Comparison of ENCODE assay signal across 8 mouse cellular contexts in genomic region chr11:53519207-53520121, GRCm38 (mm10). TPM values are rescaled to one million over a fixed set of nuclear protein-coding genes. Genes with fewer than 3 reads are reported as not detected.
A peak's percentile ranks its signal among the peaks of the same experiment; 100 is the strongest.
DNase-seq lines count a peak whose midpoint lies in the region; ATAC-seq lines count a peak whose summit lies in the region.

Gene Sept8, plus strand, starts transcription at chr11:53519257.

- peak within 1 kb of the TSS; percentile 83 for H3K4me2 ChIP-seq in hindbrain, embryonic 13.5 days

- peaks cover 34% of the 10 kb centered on the region for H3K27me3 ChIP-seq in hindbrain, embryonic 13.5 days

- H3K9ac ChIP-seq in hindbrain, embryonic 13.5 days = peak within 1 kb of the TSS; percentile 87

- peaks cover 47% of the 10 kb centered on the region for H3K4me1 ChIP-seq in hindbrain, embryonic 13.5 days (replicated peaks)

- H3K36me3 ChIP-seq in hindbrain, embryonic 13.5 days = no peaks in the 10 kb centered on the region
- H3K36me3 ChIP-seq in macrophage (ENCODE audit: inconsistent target) = no peaks in the 10 kb centered on the region

- H3K27ac ChIP-seq in hindbrain, embryonic 13.5 days = peak within 1 kb of the TSS; percentile 71
- H3K27ac ChIP-seq in macrophage = peak within 1 kb of the TSS; percentile 76

- WGBS in hindbrain, embryonic 13.5 days = 5% methylated on average over 65 of the region's 79 CpGs
- WGBS in macrophage (ENCODE audit: missing documents) = 13% methylated on average over 55 of the region's 79 CpGs

- H3K9me3 ChIP-seq in hindbrain, embryonic 13.5 days = no peaks in the 10 kb centered on the region

- ATAC-seq in hindbrain, embryonic 13.5 days (ENCODE audit: low FRiP score) = peak; percentile 89

- DNase-seq in adrenal gland, adult (ENCODE audit: inconsistent age in 2 of 2, low spot score in 1 of 2) = peak; percentile 69 to 90
- peak; percentile 67 to 77 for DNase-seq in cerebellum, postnatal 14 days
- peak; percentile 54 for DNase-seq in gastrocnemius, adult 18-20 months (ENCODE audit: low spot score)
- DNase-seq in left cerebral cortex, adult 8-10 months (ENCODE audit: low spot score in 2 of 2) = peak in 1 of 2 experiments; percentile 55
- DNase-seq in right cerebral cortex, adult 2 months (ENCODE audit: low spot score in 2 of 2) = peak; percentile 57 to 66
- no peak for DNase-seq in natural killer cell, adult 2 months (ENCODE audit: low spot score in 2 of 2)

- peak within 1 kb of the TSS; percentile 73 for H3K4me3 ChIP-seq in hindbrain, embryonic 13.5 days
- peak within 1 kb of the TSS; percentile 94 for H3K4me3 ChIP-seq in macrophage (ENCODE audit: inconsistent target)

- H3K79me2 ChIP-seq in macrophage (ENCODE audit: inconsistent target) = peaks cover 45% of the 10 kb centered on the region

RNA-seq across cellular contexts. Expression of gene Sept8, which starts in this region (rescaled TPM):
- total RNA-seq in gastrocnemius, adult 18-20 months (2021) = 10 to 100 TPM in 1 of 2 experiments, 1 to 10 TPM in 1; 8.4 to 10.3 TPM
- polyA plus RNA-seq in hindbrain, embryonic 13.5 days (2015; fragmentation: Nextera tagmentation; extraction: Ambion mirVana) = 16.4 and 17.3 TPM in 2 replicates
- 100 to 1,000 TPM; 279 to 287 (median 284) TPM for total RNA-seq in left cerebral cortex, adult 8-10 months (2022)
- total RNA-seq in macrophage (2018; cell fraction: chromatin; rRNA removed) = 100 to 1,000 TPM; 104 to 407 (median 189) TPM
- 100 to 1,000 TPM in 8 of 26 experiments, 10 to 100 TPM in 18; 52.1 to 132 (median 76.4) TPM for total RNA-seq in macrophage (2018; cell fraction: cytosol; rRNA removed)
- total RNA-seq in macrophage (2018; cell fraction: nucleus; rRNA removed) = 100 to 1,000 TPM in 17 of 26 experiments, 10 to 100 TPM in 9; 61.1 to 259 (median 114) TPM
- 69.8 to 121 TPM (median 83.7 TPM) in 3 replicates for polyA plus RNA-seq in macrophage (2018)

Comparison
In these comparisons a context has a peak if more than half of its experiments do, and no peak if none do; other contexts are left out.
1. RNA of gene Sept8 (total RNA-seq): 279 to 287 TPM in left cerebral cortex, adult 8-10 months; 8.4 to 10.3 TPM in gastrocnemius, adult 18-20 months; every median in the first group is over 10 times any median in the second.
2. DNase-seq: peak in adrenal gland, adult (2 of 2), cerebellum, postnatal 14 days (2 of 2), gastrocnemius, adult 18-20 months (single experiment) and right cerebral cortex, adult 2 months (2 of 2); none in natural killer cell, adult 2 months (0 of 2).